16 mouse cellular contexts compared by ENCODE assay signal in genomic region chr6:31695885-31696284, GRCm38 (mm10).
DNase-seq lines count a peak whose midpoint lies in the region; ATAC-seq and TF ChIP-seq lines count a peak whose summit lies in the region.
"Had no signal": no experiment of that assay in that cellular context is flagged by ENCODE, and none has a peak within 500 bp of the region (broad histone marks: within the 10 kb centered on the region; RNA-seq: fewer than 3 reads in every experiment).

No protein-coding gene starts in this region.

- H3K36me3 ChIP-seq in MEL (ENCODE audit: control insufficient read depth in 1 of 2, insufficient read depth in 2 of 2, low read length in 2 of 2) = no peaks in the 10 kb centered on the region
- no peaks in the 10 kb centered on the region for H3K36me3 ChIP-seq in liver, embryonic 11.5 days (ENCODE audit: control insufficient read depth, insufficient read depth, low read length)
- H3K36me3 ChIP-seq: embryonic facial prominence, embryonic 12.5 days; forebrain, embryonic 10.5 days; neural tube, embryonic 13.5 days; stomach, embryonic 15.5 days had no signal

- intact Hi-C loops in left cerebral cortex, adult 2 months (cut with DNase I) = no loop called here

- WGBS in liver, embryonic 11.5 days = 55% methylated on average over 3 of the region's 3 CpGs

- H3K4me2 ChIP-seq in liver, embryonic 11.5 days = no peak overlapping the region
- H3K4me2 ChIP-seq: embryonic facial prominence, embryonic 12.5 days; neural tube, embryonic 13.5 days; stomach, embryonic 15.5 days had no signal

- peak; percentile 7; the same call in 1 of the 2 replicates for TF ChIP-seq RAD21 in MEL (IDR thresholded peaks at IDR 0.05; ENCODE audit: low read depth, low read length)

- peak; percentile 17 for DNase-seq in embryo, embryonic 10 days (ENCODE audit: low spot score)
- DNase-seq in embryo, embryonic 9.5 days (ENCODE audit: extremely low spot score) = no peak
- no peak for DNase-seq in left cerebral cortex, adult 2 months (ENCODE audit: extremely low spot score in 1 of 2, low spot score in 2 of 2)
- no peak for DNase-seq in left cerebral cortex, adult 11 months (ENCODE audit: low spot score)
- peak; percentile 37 for DNase-seq in MEL (ENCODE audit: low read depth, low spot score)
- peak; percentile 20 for DNase-seq in liver, embryonic 11.5 days (ENCODE audit: low spot score)
- DNase-seq in T-cell, adult 2 months (ENCODE audit: low spot score) = no peak
- DNase-seq in frontal cortex, postnatal 10 days (ENCODE audit: low spot score in 2 of 2) = no peak
- DNase-seq: adrenal gland, adult 8-10 months; cerebellum, adult 9-10 months; heart, postnatal 36 days; thymus, postnatal 25 days had no signal

- H3K27me3 ChIP-seq in MEL (ENCODE audit: control insufficient read depth in 1 of 2, insufficient read depth in 2 of 2, low read length in 2 of 2) = peaks cover 0 to 3% of the 10 kb centered on the region in 2 experiments; a peak in 1 of 4 replicates
- H3K27me3 ChIP-seq in liver, embryonic 11.5 days (replicated peaks; ENCODE audit: control insufficient read depth, insufficient read depth, low read length) = no peaks in the 10 kb centered on the region
- H3K27me3 ChIP-seq: embryonic facial prominence, embryonic 12.5 days; neural tube, embryonic 13.5 days; stomach, embryonic 15.5 days had no signal

- no peaks in the 10 kb centered on the region for H3K4me1 ChIP-seq in MEL (ENCODE audit: control insufficient read depth in 1 of 2, insufficient read depth in 2 of 2, low read length in 2 of 2)
- no peaks in the 10 kb centered on the region for H3K4me1 ChIP-seq in liver, embryonic 11.5 days (replicated peaks; ENCODE audit: control insufficient read depth, insufficient read depth, low read length)
- H3K4me1 ChIP-seq: embryonic facial prominence, embryonic 12.5 days; forebrain, embryonic 10.5 days; neural tube, embryonic 13.5 days; stomach, embryonic 15.5 days had no signal

- ATAC-seq in liver, embryonic 11.5 days (replicated peaks; ENCODE audit: low FRiP score) = no peak

- no peak for TF ChIP-seq EP300 in MEL (IDR thresholded peaks at IDR 0.05; ENCODE audit: low read depth in 1 of 2, low read length in 2 of 2)

- H3K27ac ChIP-seq in left cerebral cortex, adult 2 months = no peak overlapping the region
- no peak overlapping the region for H3K27ac ChIP-seq in MEL (ENCODE audit: control insufficient read depth, low read depth, low read length)
- H3K27ac ChIP-seq in liver, embryonic 11.5 days (ENCODE audit: low read depth, low read length) = no peak overlapping the region
- H3K27ac ChIP-seq: embryonic facial prominence, embryonic 12.5 days; forebrain, embryonic 10.5 days; neural tube, embryonic 13.5 days; stomach, embryonic 15.5 days had no signal

- no peak overlapping the region for H3K4me3 ChIP-seq in left cerebral cortex, adult 2 months
- H3K4me3 ChIP-seq in MEL (ENCODE audit: control insufficient read depth in 1 of 2, insufficient read depth in 1 of 2, low read depth in 2 of 2, low read length in 2 of 2) = no peak overlapping the region
- no peak overlapping the region for H3K4me3 ChIP-seq in liver, embryonic 11.5 days (ENCODE audit: low read depth, low read length)
- H3K4me3 ChIP-seq: embryonic facial prominence, embryonic 12.5 days; forebrain, embryonic 10.5 days; neural tube, embryonic 13.5 days; stomach, embryonic 15.5 days had no signal

- peak; percentile 23 for TF ChIP-seq CTCF in left cerebral cortex, adult 2 months (IDR thresholded peaks at IDR 0.05)
- TF ChIP-seq CTCF in MEL (IDR thresholded peaks at IDR 0.05 in 2 of 3, conservative IDR thresholded peaks at IDR 0.05 in 1 of 3; ENCODE audit: control insufficient read depth in 1 of 3, insufficient read depth in 1 of 3, low read depth in 2 of 3, low read length in 3 of 3, poor library complexity in 1 of 3, severe bottlenecking in 1 of 3) = peak; percentile 13 to 50 (median 39); a peak in 5 of 6 replicates

- TF ChIP-seq POLR2A in MEL (IDR thresholded peaks at IDR 0.05; ENCODE audit: control insufficient read depth in 1 of 2, insufficient read depth in 1 of 2, low read depth in 1 of 2, low read length in 2 of 2, poor library complexity in 1 of 2) = no peak

- H3K9ac ChIP-seq in MEL (ENCODE audit: control insufficient read depth, low read depth, low read length, poor library complexity, severe bottlenecking) = no peak overlapping the region
- H3K9ac ChIP-seq in liver, embryonic 11.5 days (ENCODE audit: low read depth, low read length) = no peak overlapping the region
- H3K9ac ChIP-seq: embryonic facial prominence, embryonic 12.5 days; neural tube, embryonic 13.5 days; stomach, embryonic 15.5 days had no signal

- H3K79me2 ChIP-seq in MEL (ENCODE audit: control insufficient read depth, insufficient read depth, low read length, poor library complexity) = no peaks in the 10 kb centered on the region

- no peaks in the 10 kb centered on the region for H3K9me3 ChIP-seq in MEL (replicated peaks; ENCODE audit: insufficient read depth, low read length)
- H3K9me3 ChIP-seq in liver, embryonic 11.5 days (ENCODE audit: control insufficient read depth, low read length) = no peaks in the 10 kb centered on the region
- H3K9me3 ChIP-seq: embryonic facial prominence, embryonic 12.5 days; forebrain, embryonic 10.5 days; neural tube, embryonic 13.5 days; stomach, embryonic 15.5 days had no signal

TF ChIP-seq in MEL, 35 proteins besides CTCF, POLR2A, EP300 and RAD21:
- TF ChIP-seq SMC3 (IDR thresholded peaks at IDR 0.05; ENCODE audit: low read depth, low read length) (peak; percentile 51), CHD2 (IDR thresholded peaks at IDR 0.05; ENCODE audit: low read length) (no peak)

Comparison
In these comparisons a context has a peak if more than half of its experiments do, and no peak if none do; other contexts are left out.
1. DNase-seq: peak in embryo, embryonic 10 days (single experiment), MEL (single experiment) and liver, embryonic 11.5 days (single experiment); none in embryo, embryonic 9.5 days (single experiment), left cerebral cortex, adult 2 months (0 of 2), left cerebral cortex, adult 11 months (single experiment), T-cell, adult 2 months (single experiment) and frontal cortex, postnatal 10 days (0 of 2).